Mouse (Mus musculus): ENCODE data around the gene Olfr1048.
"Not testable (repeated sequence)": the region's sequence is repeated elsewhere in the genome, so short reads cannot be mapped to it uniquely, and the experiment has no call there.

The Olfr1048 gene

DNA sequence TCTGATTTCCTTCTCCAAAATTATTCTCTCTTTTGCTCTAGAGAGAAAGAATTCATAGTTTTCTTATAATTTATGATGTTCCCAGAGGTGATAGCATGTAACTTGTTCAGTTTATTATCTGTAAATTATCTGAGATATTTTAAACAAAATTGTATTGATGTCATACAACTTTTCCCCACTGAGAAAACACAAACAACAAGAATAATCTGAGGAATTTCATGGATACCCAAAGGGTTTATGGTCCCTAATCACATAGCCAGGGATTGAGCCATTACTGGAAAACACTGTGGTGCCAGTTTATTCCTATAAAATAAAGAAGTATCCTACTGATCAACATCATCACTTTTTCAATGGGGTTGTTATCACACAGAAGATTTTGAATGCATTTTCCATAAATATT lies at the start of gene Olfr1048:
Olfr1048 (minus strand) TSS at position 101 of the 400 bp plus-strand sequence.
- no peak for DNase-seq

- not testable (repeated sequence) for DNase-seq
Measured at GRCm38 (mm10) chr2:86278988-86279387, 38.9 kb upstream of the Olfr1048 start, which contains the start of gene Olfr1051. Gene Olfr1051 (minus strand): TSS chr2:86279088.

DNA sequence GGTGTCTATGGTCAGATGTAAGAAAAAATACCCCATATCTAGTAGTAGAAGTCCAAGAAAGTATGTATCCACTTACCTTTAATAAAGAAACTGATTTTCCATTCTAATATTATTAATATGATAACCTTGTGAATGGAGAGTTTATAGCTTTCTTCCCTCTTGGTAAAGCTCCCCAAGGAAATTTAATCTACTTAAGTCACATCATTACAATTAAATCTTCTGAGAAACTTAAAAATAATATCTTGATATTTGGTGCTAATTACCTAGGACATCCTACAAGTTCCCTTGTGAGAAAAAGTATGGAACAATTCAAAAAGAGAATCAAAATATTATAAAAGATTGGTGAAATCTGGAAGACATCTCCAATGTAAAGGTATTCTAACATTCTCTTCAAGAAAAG lies 18.1 kb upstream of the Olfr1048 start, which contains the start of gene Olfr1049:
Olfr1049 (minus strand) TSS at position 101 of the 400 bp plus-strand sequence.
- not testable (repeated sequence) for DNase-seq

DNA sequence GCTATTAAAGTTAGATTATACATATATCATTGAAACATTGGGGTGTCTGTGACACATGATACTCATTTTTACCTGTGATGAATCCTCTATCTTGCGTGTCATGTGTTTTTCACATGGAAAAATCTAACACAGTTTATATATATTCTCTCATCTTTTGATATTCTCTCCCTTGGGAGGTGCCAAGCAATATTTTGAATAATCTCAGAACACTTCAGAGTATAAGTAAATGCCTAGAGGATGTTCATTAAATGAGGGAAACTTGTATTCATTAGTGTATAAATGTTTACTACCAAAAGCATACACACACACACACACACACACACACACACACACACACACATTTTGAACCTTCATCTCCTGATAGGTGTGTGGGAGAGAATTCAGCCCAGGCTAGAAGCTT lies 8.8 kb downstream of the Olfr1048 start, which contains the start of gene Olfr1047:
Olfr1047 (minus strand) TSS at position 101 of the 400 bp plus-strand sequence.
- DNase-seq: no peak

- DNase-seq: no peak
Measured at GRCm38 (mm10) chr2:86219214-86219613, 20.9 kb downstream of the Olfr1048 start, which contains the start of gene Olfr1046. Gene Olfr1046 (minus strand): TSS chr2:86219314.

GRCm38 (mm10) chr2:86202909-86203308 lies 37.2 kb downstream of the Olfr1048 start, which contains the start of gene Olfr1045:
Gene Olfr1045 (minus strand): TSS chr2:86203009.
- no peak for DNase-seq

- no peak for DNase-seq
Measured at GRCm38 (mm10) chr2:86195863-86196262, 44.2 kb downstream of the Olfr1048 start.

- DNase-seq: no peak
Measured at GRCm38 (mm10) chr2:86185583-86185982, 54.5 kb downstream of the Olfr1048 start, which contains the start of gene Olfr52. Gene Olfr52 (minus strand): TSS chr2:86185683.

Measured in lung, postnatal 4 days (tissue).